Mouse (Mus musculus) intestine, embryonic 15.5 days (tissue): ENCODE measurements around the gene Primpol. TPM values are rescaled to one million over a fixed set of nuclear protein-coding genes. Genes with fewer than 3 reads are reported as not detected.

Experiments
- ATAC-seq: fragments of 200-750 bp; cut with Nextera tagmentation; 2 replicates; pipeline ENCODE4 v1.8.0; 2017; ENCODE audit warnings: moderate TSS enrichment, moderate library complexity
- H3K27ac ChIP-seq: fragments of 300-500 bp; sonication (generic); 2 replicates; pipeline ENCODE4 v1.5.1; 2015; ENCODE audit warnings: mild to moderate bottlenecking, inconsistent platforms
- H3K27me3 ChIP-seq: fragments of 300-500 bp; sonication (generic); replicated peaks from 2 replicates; pipeline ENCODE4 v1.6.1; 2015; ENCODE audit warnings: inconsistent platforms
- H3K36me3 ChIP-seq: fragments of 300-500 bp; sonication (generic); 2 replicates; pipeline ENCODE4 v1.6.1; 2015; ENCODE audit warnings: inconsistent platforms
- H3K4me1 ChIP-seq: fragments of 300-500 bp; sonication (generic); replicated peaks from 2 replicates; pipeline ENCODE4 v1.6.1; 2015; ENCODE audit warnings: inconsistent platforms
- H3K4me2 ChIP-seq: fragments of 300-500 bp; sonication (generic); replicated peaks from 2 replicates; pipeline ENCODE4 v1.6.1; 2015; ENCODE audit warnings: mild to moderate bottlenecking, inconsistent platforms
- H3K4me3 ChIP-seq: fragments of 300-500 bp; sonication (generic); replicated peaks from 2 replicates; pipeline ENCODE4 v1.5.1; 2015; ENCODE audit warnings: inconsistent platforms
- H3K9ac ChIP-seq: fragments of 300-500 bp; sonication (generic); 2 replicates; pipeline ENCODE4 v1.6.1; 2015; ENCODE audit warnings: inconsistent platforms
- H3K9me3 ChIP-seq: fragments of 300-500 bp; sonication (generic); 2 replicates; pipeline ENCODE4 v1.6.1; 2016; ENCODE audit warnings: inconsistent platforms
- whole genome bisulfite sequencing: fragments of 180-500 bp; shearing (Covaris S2); methylation state at CpG from one replicate; pipeline ENCODE4 v1.1.7; 2015; 5-methylcytosine and 5-hydroxymethylcytosine counted together
- polyA plus RNA-seq: library from polyadenylated mRNA; unstranded; fragments of >200 nt; fragmentation: Nextera tagmentation; extraction: Ambion mirVana; gene quantifications from 2 replicates; pipeline ENCODE4 v1.2.1, GENCODE M21; 2015

Primpol gene
- polyA plus RNA-seq, 1 experiment from 2014 or later, result 14.8 TPM

- 85% methylated on average over 2 of the region's 2 CpGs for WGBS
Measured at GRCm38 (mm10) chr8:46573964-46574363, 43.0 kb downstream of the Primpol start.

DNA sequence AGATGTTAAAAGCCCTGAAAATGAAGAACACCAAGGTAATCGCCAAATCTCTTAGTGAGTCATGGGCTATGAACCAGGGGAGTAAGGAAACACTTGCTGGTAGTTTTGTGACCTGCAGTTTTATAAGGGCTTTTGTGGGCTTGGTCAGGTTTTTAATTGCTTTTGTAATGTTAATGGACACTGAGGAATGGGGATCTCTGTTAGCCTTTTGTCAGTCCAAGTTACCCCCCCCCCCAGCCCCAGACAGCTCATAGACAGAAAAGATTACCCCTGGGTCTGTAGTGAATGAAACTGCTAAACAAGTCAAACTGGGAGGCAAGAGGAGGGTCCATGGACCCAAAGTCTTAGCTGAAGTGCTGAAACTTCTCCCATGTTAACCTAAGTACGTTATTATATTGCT lies 43.6 kb downstream of the Primpol start:
- no peak overlapping the region for H3K4me2 ChIP-seq
- 85% methylated on average over 2 of the region's 2 CpGs for WGBS
- H3K4me3 ChIP-seq, result no peak overlapping the region
- H3K9me3 ChIP-seq, result no peaks in the 10 kb centered on the region
- no peak overlapping the region for H3K9ac ChIP-seq
- H3K27ac ChIP-seq, result no peak overlapping the region
- ATAC-seq, result no peak
- no peaks in the 10 kb centered on the region for H3K27me3 ChIP-seq
- H3K36me3 ChIP-seq, result peaks cover 18% of the 10 kb centered on the region; the same call in 1 of the 2 replicates
- H3K4me1 ChIP-seq, result peaks cover 9% of the 10 kb centered on the region

More at GRCm38 (mm10) chr8:46573964-46574363, 43.0 kb downstream of the Primpol start:
- Histone ChIP-seq H3K27me3 (no peaks in the 10 kb centered on the region), H3K4me2 (no peak overlapping the region), H3K27ac (no peak overlapping the region), H3K4me3 (no peak overlapping the region), H3K36me3 (peaks cover 21% of the 10 kb centered on the region; the same call in 1 of the 2 replicates), H3K9me3 (no peaks in the 10 kb centered on the region), H3K9ac (no peak overlapping the region), H3K4me1 (peaks cover 9% of the 10 kb centered on the region)
- peak; percentile 39; the same call in 1 of the 2 replicates for ATAC-seq

DNA sequence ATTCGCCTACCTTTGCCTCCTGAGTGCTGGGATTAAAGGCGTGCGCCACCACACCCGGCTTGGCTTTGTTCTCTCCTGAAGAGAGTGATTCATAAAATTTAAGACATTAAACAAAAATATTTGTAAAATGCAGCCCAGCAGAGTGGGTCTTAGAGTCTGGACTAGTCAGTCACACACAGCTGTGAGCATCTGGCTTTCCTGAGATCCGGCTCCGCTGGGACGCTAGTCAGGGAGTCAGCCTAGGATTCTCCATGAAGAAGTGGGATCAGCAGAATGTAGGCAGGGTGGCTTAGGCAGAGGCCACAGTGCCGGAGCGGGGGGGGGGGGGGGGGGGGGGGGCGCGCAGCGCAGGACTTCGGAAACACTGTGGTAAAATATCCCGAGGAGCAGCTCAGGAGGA lies 46.3 kb downstream of the Primpol start:
- no peaks in the 10 kb centered on the region for H3K27me3 ChIP-seq
- H3K4me2 ChIP-seq, result no peak overlapping the region
- ATAC-seq, result peak; percentile 41; the same call in 1 of the 2 replicates
- H3K27ac ChIP-seq, result no peak overlapping the region
- H3K4me3 ChIP-seq, result no peak overlapping the region
- H3K4me1 ChIP-seq, result peaks cover 9% of the 10 kb centered on the region
- WGBS, result 65% methylated on average over 10 of the region's 14 CpGs
- H3K36me3 ChIP-seq, result peaks cover 6% of the 10 kb centered on the region; the same call in 1 of the 2 replicates
- no peak overlapping the region for H3K9ac ChIP-seq
- H3K9me3 ChIP-seq, result no peaks in the 10 kb centered on the region

DNA sequence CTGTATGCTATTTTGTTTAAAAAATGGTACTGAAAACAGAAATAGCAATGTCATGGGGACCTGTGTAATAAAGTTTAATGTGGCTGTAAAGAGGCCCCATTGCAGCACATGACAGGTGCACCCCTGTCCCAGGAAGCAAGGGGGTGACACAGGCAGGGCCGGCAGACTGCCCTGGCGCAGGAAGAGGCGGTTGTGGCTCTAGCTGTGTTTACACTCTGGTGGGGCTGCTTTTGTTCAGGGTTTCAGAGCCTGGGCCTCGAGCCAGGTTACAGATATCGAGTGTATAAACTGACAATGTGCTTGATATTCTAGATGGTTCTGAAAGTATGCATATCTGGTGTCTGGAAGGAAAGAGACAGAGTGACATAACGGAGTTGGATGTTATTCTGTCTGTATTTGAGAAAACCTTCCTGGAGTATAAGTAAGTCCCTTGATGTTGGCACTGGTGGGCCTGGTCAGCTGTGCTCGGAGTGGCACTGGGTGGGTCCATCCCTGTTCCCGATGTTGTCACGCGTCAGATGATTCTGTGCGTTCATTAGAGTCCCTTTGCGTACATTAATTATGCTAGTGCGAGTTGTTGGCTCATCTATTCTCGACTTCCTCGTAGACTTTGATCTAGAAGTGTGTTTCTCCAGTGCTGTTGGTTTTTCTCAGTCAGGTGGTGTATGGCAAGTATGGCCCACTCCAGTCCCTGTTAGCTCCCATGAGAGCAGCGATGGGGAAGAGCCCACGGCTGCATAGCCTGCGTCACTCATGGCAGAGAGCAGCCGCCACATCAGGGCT lies 47.2 kb downstream of the Primpol start:
- H3K4me3 ChIP-seq, result no peak overlapping the region
- H3K9ac ChIP-seq, result no peak overlapping the region
- H3K27me3 ChIP-seq, result no peaks in the 10 kb centered on the region
- H3K4me1 ChIP-seq, result peaks cover 9% of the 10 kb centered on the region
- no peak overlapping the region for H3K4me2 ChIP-seq
- ATAC-seq, result peak; percentile 89
- H3K36me3 ChIP-seq, result peaks cover 6% of the 10 kb centered on the region; the same call in 1 of the 2 replicates
- WGBS, result 72% methylated on average over 19 of the region's 19 CpGs
- peak overlapping the region; percentile 20 for H3K27ac ChIP-seq
- H3K9me3 ChIP-seq, result no peaks in the 10 kb centered on the region

GRCm38 (mm10) chr8:46568942-46569341 lies 48.1 kb downstream of the Primpol start:
- H3K4me3 ChIP-seq, result no peak overlapping the region
- H3K9ac ChIP-seq, result no peak overlapping the region
- H3K36me3 ChIP-seq, result 0 out of 2 replicates have a peak, but pooled peaks cover 6% of the 10 kb centered on the region
- no peak overlapping the region for H3K4me2 ChIP-seq
- no peak for ATAC-seq
- no peak overlapping the region for H3K27ac ChIP-seq
- H3K27me3 ChIP-seq, result no peaks in the 10 kb centered on the region
- no peaks in the 10 kb centered on the region for H3K9me3 ChIP-seq
- 69% methylated on average over 2 of the region's 2 CpGs for WGBS
- H3K4me1 ChIP-seq, result peaks cover 9% of the 10 kb centered on the region

DNA sequence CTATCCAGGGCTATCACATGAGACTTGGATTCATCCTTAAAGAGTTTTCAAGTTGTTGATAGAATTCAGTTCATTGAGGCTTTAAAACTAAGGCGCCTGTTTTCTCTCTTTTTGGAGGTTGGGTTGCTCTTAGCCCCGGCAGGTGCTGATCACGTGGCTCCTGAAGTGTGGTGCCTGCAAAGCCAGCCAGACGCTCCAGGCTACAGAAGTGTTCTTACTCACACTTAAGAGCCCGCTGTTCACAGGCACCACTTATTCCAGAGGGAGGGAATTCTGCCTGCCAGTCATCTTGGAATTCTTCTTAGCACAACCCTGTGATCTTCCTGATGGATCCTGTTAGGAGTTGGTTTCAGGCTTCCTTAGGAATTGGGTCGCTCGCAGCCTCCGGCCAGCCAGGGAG lies 49.1 kb downstream of the Primpol start:
- Histone ChIP-seq H3K4me1 (peaks cover 9% of the 10 kb centered on the region), H3K4me2 (no peak overlapping the region), H3K27me3 (no peaks in the 10 kb centered on the region), H3K4me3 (no peak overlapping the region), H3K9ac (no peak overlapping the region), H3K27ac (no peak overlapping the region), H3K36me3 (0 out of 2 replicates have a peak, but pooled peaks cover 5% of the 10 kb centered on the region), H3K9me3 (no peaks in the 10 kb centered on the region)
- WGBS, result 84% methylated on average over 8 of the region's 8 CpGs
- ATAC-seq, result no peak

DNA sequence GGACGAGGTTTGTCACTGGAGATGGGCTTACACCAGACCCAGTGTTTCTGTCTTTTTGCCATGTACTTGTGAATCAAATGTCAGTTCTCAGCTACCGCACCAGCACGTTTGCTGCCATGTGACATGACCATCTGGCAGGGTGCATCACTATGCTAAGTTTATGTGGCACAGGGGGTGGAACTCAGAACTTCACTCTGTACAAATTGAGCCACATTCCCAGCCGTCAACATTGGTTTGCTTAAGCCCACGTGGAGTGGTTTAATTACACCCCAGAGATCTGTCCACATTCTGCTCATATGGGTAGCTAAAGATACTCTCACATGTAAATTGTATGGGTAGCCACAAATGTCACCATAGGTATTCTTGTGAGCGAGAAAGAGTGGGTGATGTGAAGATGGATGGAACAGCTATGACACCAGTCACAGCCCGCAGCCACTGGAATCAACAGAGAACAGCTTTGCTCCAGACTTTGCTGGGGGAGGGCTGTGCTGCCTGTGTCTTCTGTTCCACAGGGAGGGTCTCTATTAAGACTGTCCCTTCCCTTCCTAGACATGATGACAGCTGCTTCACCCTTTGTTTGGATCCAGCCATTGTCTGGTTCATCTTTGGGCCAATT lies 50.0 kb downstream of the Primpol start:
- no peak for ATAC-seq
- Histone ChIP-seq H3K27ac (no peak overlapping the region), H3K4me1 (peaks cover 9% of the 10 kb centered on the region), H3K27me3 (no peaks in the 10 kb centered on the region), H3K36me3 (0 out of 2 replicates have a peak, but pooled peaks cover 3% of the 10 kb centered on the region), H3K4me3 (no peak overlapping the region), H3K9ac (no peak overlapping the region), H3K4me2 (no peak overlapping the region), H3K9me3 (no peaks in the 10 kb centered on the region)
- WGBS, result 88% methylated on average over 7 of the region's 7 CpGs

GRCm38 (mm10) chr8:46562333-46562732 lies 54.7 kb downstream of the Primpol start:
- 88% methylated on average over 16 of the region's 16 CpGs for WGBS
- no peak overlapping the region for H3K27ac ChIP-seq
- H3K4me1 ChIP-seq, result no peaks in the 10 kb centered on the region
- no peaks in the 10 kb centered on the region for H3K9me3 ChIP-seq
- no peak for ATAC-seq
- no peaks in the 10 kb centered on the region for H3K36me3 ChIP-seq
- H3K4me3 ChIP-seq, result no peak overlapping the region
- no peak overlapping the region for H3K4me2 ChIP-seq
- H3K9ac ChIP-seq, result no peak overlapping the region
- no peaks in the 10 kb centered on the region for H3K27me3 ChIP-seq

DNA sequence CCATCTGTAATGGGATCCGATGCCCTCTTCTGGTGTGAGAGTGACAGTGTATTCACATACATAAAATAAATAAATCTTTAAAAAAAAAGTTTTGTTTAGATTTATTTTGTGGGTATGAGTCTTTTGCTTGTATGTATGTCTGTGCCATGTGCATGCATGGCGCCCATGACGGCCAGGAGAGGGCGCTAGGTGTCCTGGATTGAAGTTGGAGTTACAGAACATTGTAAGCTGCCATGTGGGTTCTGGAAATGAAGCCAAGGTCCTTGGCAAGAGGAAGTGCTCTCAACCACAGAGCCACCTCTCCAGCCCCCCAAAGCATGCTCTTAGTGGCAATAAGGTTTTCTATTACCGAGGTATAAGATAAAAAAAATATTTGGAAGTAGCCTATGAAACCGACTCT lies 57.6 kb downstream of the Primpol start:
- ATAC-seq, result no peak
- no peaks in the 10 kb centered on the region for H3K4me1 ChIP-seq
- H3K4me2 ChIP-seq, result no peak overlapping the region
- H3K27ac ChIP-seq, result no peak overlapping the region
- 74% methylated on average over 6 of the region's 6 CpGs for WGBS
- H3K9me3 ChIP-seq, result no peaks in the 10 kb centered on the region
- H3K36me3 ChIP-seq, result no peaks in the 10 kb centered on the region
- no peak overlapping the region for H3K4me3 ChIP-seq
- no peak overlapping the region for H3K9ac ChIP-seq
- no peaks in the 10 kb centered on the region for H3K27me3 ChIP-seq

GRCm38 (mm10) chr8:46552441-46552765 lies 64.6 kb downstream of the Primpol start:
- WGBS, result 2% methylated on average over 10 of the region's 10 CpGs
- Histone ChIP-seq H3K4me3 (peak overlapping the region; percentile 75), H3K9ac (peak overlapping the region; percentile 64), H3K36me3 (no peaks in the 10 kb centered on the region), H3K4me2 (peak overlapping the region; percentile 78), H3K27me3 (no peaks in the 10 kb centered on the region), H3K27ac (no peak overlapping the region), H3K9me3 (no peaks in the 10 kb centered on the region), H3K4me1 (peaks cover 6% of the 10 kb centered on the region)
- no peak for ATAC-seq

DNA sequence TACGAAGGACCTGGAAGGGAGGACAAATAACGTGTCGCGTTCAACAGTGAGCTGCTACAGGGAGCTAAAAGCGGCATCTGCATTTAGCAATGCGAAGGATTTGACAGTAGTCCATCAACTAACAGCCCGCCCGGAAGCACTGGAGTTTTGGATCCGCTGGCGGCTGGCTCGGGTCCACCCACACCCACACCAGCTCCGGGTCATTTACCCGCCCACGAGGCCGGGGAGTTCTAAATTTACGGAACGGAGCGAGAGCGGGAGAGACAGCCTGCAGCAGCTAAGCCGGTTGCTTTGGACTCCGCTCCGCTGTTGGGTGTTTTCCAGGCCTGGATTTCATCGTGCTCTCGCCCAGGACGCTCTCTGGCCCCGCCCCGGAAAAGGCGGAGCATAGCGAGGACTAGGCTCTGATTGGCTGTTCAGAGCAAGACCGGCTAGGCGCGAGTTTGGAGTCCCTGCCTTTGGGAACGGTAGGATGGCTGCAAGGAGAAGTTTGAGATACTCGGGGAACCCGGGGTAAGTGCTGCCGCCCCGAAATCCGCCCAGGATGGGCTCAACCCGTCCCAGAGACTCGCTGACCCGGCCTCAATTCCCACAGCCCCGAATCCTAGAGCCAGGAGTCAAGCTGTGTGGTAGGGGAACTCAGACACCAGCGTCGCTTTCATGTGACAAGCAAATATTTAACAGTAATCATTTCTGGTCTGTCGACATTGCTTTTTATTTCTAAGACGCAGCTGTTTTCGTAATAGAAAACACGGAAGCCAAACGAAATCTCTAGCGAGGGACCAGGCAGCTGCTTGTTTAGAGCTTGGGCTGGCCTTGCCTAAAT lies 65.2 kb downstream of the Primpol start, which contains the start of gene Cenpu:
Gene Cenpu, plus strand, starts transcription at position 414 of the 826 bp plus-strand sequence.
- no peaks in the 10 kb centered on the region for H3K36me3 ChIP-seq
- under 1% methylated on average over 50 of the region's 50 CpGs for WGBS
- peak within 1 kb of the TSS; percentile 75 for H3K4me3 ChIP-seq
- peak within 1 kb of the TSS; percentile 78 for H3K4me2 ChIP-seq
- H3K27ac ChIP-seq, result 0 out of 2 replicates have a peak within 1 kb of the TSS, but pooled peaks have one; percentile 52
- peak within 1 kb of the TSS; percentile 64 for H3K9ac ChIP-seq
- no peaks in the 10 kb centered on the region for H3K9me3 ChIP-seq
- ATAC-seq, result peak; percentile 99
- no peaks in the 10 kb centered on the region for H3K27me3 ChIP-seq
- H3K4me1 ChIP-seq, result peaks cover 6% of the 10 kb centered on the region

DNA sequence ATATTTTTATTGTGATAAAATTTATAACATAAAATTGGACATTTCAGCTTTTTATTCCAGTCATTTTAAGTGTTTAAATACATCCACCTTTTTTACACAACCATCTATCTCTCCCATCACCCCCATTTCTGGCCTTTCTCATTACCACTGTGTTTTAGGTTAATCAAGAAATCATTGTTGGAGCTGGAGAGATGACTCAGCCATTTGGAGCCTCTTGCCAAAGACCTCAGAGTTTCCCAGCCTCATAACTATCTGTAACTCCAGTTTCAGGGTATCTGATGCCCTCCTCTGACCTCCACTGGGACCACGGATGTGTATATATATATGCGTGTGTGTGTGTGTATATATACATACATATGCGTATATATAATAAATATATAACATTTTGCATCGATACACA lies 66.0 kb downstream of the Primpol start:
- peaks cover 6% of the 10 kb centered on the region for H3K4me1 ChIP-seq
- no peaks in the 10 kb centered on the region for H3K9me3 ChIP-seq
- H3K4me2 ChIP-seq, result peak overlapping the region; percentile 55; the same call in 1 of the 2 replicates
- 37% methylated on average over 4 of the region's 4 CpGs for WGBS
- no peak overlapping the region for H3K27ac ChIP-seq
- no peak overlapping the region for H3K4me3 ChIP-seq
- H3K36me3 ChIP-seq, result no peaks in the 10 kb centered on the region
- ATAC-seq, result no peak
- no peaks in the 10 kb centered on the region for H3K27me3 ChIP-seq
- no peak overlapping the region for H3K9ac ChIP-seq
